Mouse (Mus musculus): ENCODE measurements around the gene Ccdc113. TPM values are rescaled to one million over a fixed set of nuclear protein-coding genes. Genes with fewer than 3 reads are reported as not detected.

Gene Ccdc113
- polyA plus RNA-seq, 1 experiment from 2014 or later, result not detected

DNA sequence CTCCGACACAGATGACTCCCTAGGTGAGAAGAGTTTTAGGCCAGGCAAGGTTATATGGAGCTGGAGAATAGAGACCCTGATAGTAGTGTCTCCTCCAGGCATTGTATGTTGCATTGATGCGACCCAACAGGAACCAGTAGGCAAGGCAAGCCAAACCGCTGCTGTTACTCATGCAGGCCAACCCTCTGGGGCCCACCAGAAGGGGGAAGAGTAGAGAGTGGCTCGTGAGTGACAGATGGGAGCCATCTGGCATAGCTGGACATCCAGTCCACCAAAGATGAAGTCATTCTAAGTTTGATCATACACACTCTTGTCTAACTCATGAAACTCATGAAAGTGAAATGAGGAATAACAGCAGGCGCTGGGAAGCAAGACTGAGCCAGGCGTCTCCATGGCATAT lies 32.9 kb downstream of the Ccdc113 start:
- 82% methylated on average over 6 of the region's 6 CpGs for WGBS
- H3K4me2 ChIP-seq (ENCODE audit: low read depth, low read length), result no peak overlapping the region
- ATAC-seq (replicated peaks; ENCODE audit: insufficient number of reproducible peaks, low FRiP score, low TSS enrichment, low read depth) (no peak), DNase-seq (ENCODE audit: low spot score) (no peak)
- no peaks in the 10 kb centered on the region for H3K4me1 ChIP-seq (ENCODE audit: control insufficient read depth, insufficient read depth, low read length)
- no peak overlapping the region for H3K4me3 ChIP-seq (ENCODE audit: low read depth, low read length)
- no peak overlapping the region for H3K9ac ChIP-seq (replicated peaks; ENCODE audit: low read length)
- H3K9me3 ChIP-seq (replicated peaks; ENCODE audit: control insufficient read depth, low read length), result no peaks in the 10 kb centered on the region
- H3K27ac ChIP-seq (replicated peaks; ENCODE audit: low read depth, low read length), result no peak overlapping the region
- no peaks in the 10 kb centered on the region for H3K27me3 ChIP-seq (ENCODE audit: control insufficient read depth, insufficient read depth, low read length)
- no peaks in the 10 kb centered on the region for H3K36me3 ChIP-seq (replicated peaks; ENCODE audit: control insufficient read depth, insufficient read depth, low read depth, low read length)

DNA sequence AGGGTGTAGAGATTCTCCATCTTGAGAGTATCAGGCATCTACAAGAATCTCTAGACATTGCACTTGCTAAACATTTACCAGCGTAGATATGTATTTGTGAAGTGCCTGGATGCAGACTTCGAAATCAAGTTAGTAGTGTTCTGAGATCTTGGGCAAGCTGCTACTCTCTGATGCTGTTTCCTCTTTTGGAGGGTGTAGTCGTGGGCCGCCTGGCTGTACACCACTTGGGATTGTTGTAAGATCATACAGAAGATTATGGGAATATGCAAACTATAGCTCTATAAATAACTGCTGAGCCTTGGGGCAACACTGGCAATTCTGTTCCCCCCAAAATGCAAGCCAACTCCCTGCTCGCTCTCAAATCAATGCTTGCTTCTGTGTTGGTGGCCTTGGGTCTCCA lies 39.3 kb downstream of the Ccdc113 start:
- Histone ChIP-seq H3K4me2 (ENCODE audit: low read depth, low read length) (no peak overlapping the region), H3K27ac (replicated peaks; ENCODE audit: low read depth, low read length) (no peak overlapping the region), H3K4me3 (ENCODE audit: low read depth, low read length) (no peak overlapping the region), H3K4me1 (ENCODE audit: control insufficient read depth, insufficient read depth, low read length) (no peaks in the 10 kb centered on the region), H3K27me3 (ENCODE audit: control insufficient read depth, insufficient read depth, low read length) (no peaks in the 10 kb centered on the region), H3K9me3 (replicated peaks; ENCODE audit: control insufficient read depth, low read length) (no peaks in the 10 kb centered on the region), H3K36me3 (replicated peaks; ENCODE audit: control insufficient read depth, insufficient read depth, low read depth, low read length) (no peaks in the 10 kb centered on the region), H3K9ac (replicated peaks; ENCODE audit: low read length) (no peak overlapping the region)
- 86% methylated on average over 5 of the region's 5 CpGs for WGBS
- DNase-seq (ENCODE audit: low spot score) (no peak), ATAC-seq (replicated peaks; ENCODE audit: insufficient number of reproducible peaks, low FRiP score, low TSS enrichment, low read depth) (no peak)

DNA sequence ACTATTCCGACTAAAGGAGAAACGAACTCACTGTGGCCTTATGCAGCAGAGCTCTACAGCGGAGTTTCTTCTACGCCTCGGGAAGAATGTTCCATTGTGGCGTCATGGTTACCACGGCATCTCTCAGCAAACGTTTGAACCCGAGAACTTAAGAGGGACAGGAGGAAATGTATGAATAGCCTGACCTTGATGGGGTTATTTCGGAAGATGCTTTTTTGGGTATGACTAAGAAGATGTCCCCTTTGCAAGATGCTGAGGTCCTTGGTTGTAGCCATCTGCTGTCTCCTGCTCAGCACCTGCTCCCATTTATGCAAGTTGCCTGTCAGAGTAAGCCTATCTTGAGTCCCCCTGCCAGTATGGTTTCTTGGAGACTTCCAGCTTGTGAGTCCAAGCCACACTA lies 42.4 kb downstream of the Ccdc113 start, which contains the start of gene Prss54:
Prss54 (minus strand) TSS at position 101 of the 400 bp plus-strand sequence.
- DNase-seq (ENCODE audit: low spot score), result no peak
- 88% methylated on average over 10 of the region's 10 CpGs for WGBS
- H3K36me3 ChIP-seq (replicated peaks; ENCODE audit: control insufficient read depth, insufficient read depth, low read depth, low read length), result no peaks in the 10 kb centered on the region
- no peaks in the 10 kb centered on the region for H3K9me3 ChIP-seq (replicated peaks; ENCODE audit: control insufficient read depth, low read length)
- H3K9ac ChIP-seq (replicated peaks; ENCODE audit: low read length), result no peak within 1 kb of the TSS
- no peak within 1 kb of the TSS for H3K27ac ChIP-seq (replicated peaks; ENCODE audit: low read depth, low read length)
- H3K4me1 ChIP-seq (ENCODE audit: control insufficient read depth, insufficient read depth, low read length), result no peaks in the 10 kb centered on the region
- ATAC-seq (replicated peaks; ENCODE audit: insufficient number of reproducible peaks, low FRiP score, low TSS enrichment, low read depth), result no peak
- no peaks in the 10 kb centered on the region for H3K27me3 ChIP-seq (ENCODE audit: control insufficient read depth, insufficient read depth, low read length)
- H3K4me3 ChIP-seq (ENCODE audit: low read depth, low read length), result no peak within 1 kb of the TSS
- H3K4me2 ChIP-seq (ENCODE audit: low read depth, low read length), result no peak within 1 kb of the TSS

- H3K27me3 ChIP-seq (ENCODE audit: control insufficient read depth, insufficient read depth, low read length), result no peaks in the 10 kb centered on the region
- WGBS, result 91% methylated on average over 1 of the region's 1 CpGs
- H3K9ac ChIP-seq (replicated peaks; ENCODE audit: low read length), result no peak overlapping the region
- H3K4me3 ChIP-seq (ENCODE audit: low read depth, low read length), result no peak overlapping the region
- no peaks in the 10 kb centered on the region for H3K4me1 ChIP-seq (ENCODE audit: control insufficient read depth, insufficient read depth, low read length)
- ATAC-seq (replicated peaks; ENCODE audit: insufficient number of reproducible peaks, low FRiP score, low TSS enrichment, low read depth), result no peak
- no peak overlapping the region for H3K27ac ChIP-seq (replicated peaks; ENCODE audit: low read depth, low read length)
- no peak for DNase-seq (ENCODE audit: low spot score)
- no peaks in the 10 kb centered on the region for H3K9me3 ChIP-seq (replicated peaks; ENCODE audit: control insufficient read depth, low read length)
- no peaks in the 10 kb centered on the region for H3K36me3 ChIP-seq (replicated peaks; ENCODE audit: control insufficient read depth, insufficient read depth, low read depth, low read length)
- no peak overlapping the region for H3K4me2 ChIP-seq (ENCODE audit: low read depth, low read length)
These were observed 53.5 kb downstream of the Ccdc113 start for GRCm38 (mm10) chr8:95587339-95587738.

DNA sequence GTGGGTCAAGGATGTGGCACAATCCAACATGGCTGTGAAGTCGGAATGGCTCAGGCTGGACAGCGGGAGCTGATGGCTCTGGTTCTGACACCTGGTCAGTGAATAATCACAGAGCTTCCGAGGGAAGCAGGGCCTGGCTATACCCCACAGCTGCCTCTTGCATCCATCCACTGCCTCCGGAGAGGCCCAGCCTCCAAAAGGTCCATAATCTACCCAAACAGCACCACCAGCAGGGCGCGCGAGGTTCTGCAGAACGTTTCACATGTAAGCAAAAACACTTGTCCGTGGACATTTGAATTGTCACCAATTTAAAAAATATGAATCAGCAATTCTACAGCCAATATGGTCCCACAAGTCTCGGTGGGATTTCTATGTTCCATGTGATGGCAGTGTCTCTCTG lies 55.4 kb downstream of the Ccdc113 start:
- no peak for ATAC-seq (replicated peaks; ENCODE audit: insufficient number of reproducible peaks, low FRiP score, low TSS enrichment, low read depth)
- Histone ChIP-seq H3K9ac (replicated peaks; ENCODE audit: low read length) (no peak overlapping the region), H3K36me3 (replicated peaks; ENCODE audit: control insufficient read depth, insufficient read depth, low read depth, low read length) (no peaks in the 10 kb centered on the region), H3K4me2 (ENCODE audit: low read depth, low read length) (no peak overlapping the region), H3K27me3 (ENCODE audit: control insufficient read depth, insufficient read depth, low read length) (no peaks in the 10 kb centered on the region), H3K27ac (replicated peaks; ENCODE audit: low read depth, low read length) (no peak overlapping the region), H3K4me3 (ENCODE audit: low read depth, low read length) (no peak overlapping the region), H3K4me1 (ENCODE audit: control insufficient read depth, insufficient read depth, low read length) (no peaks in the 10 kb centered on the region), H3K9me3 (replicated peaks; ENCODE audit: control insufficient read depth, low read length) (no peaks in the 10 kb centered on the region)
- DNase-seq (ENCODE audit: low spot score), result no peak
- 66% methylated on average over 10 of the region's 10 CpGs for WGBS

GRCm38 (mm10) chr8:95590539-95590938 lies 56.7 kb downstream of the Ccdc113 start:
- H3K27me3 ChIP-seq (ENCODE audit: control insufficient read depth, insufficient read depth, low read length), result no peaks in the 10 kb centered on the region
- H3K27ac ChIP-seq (replicated peaks; ENCODE audit: low read depth, low read length), result no peak overlapping the region
- H3K9ac ChIP-seq (replicated peaks; ENCODE audit: low read length), result no peak overlapping the region
- H3K4me3 ChIP-seq (ENCODE audit: low read depth, low read length), result no peak overlapping the region
- H3K4me1 ChIP-seq (ENCODE audit: control insufficient read depth, insufficient read depth, low read length), result no peaks in the 10 kb centered on the region
- no peaks in the 10 kb centered on the region for H3K36me3 ChIP-seq (replicated peaks; ENCODE audit: control insufficient read depth, insufficient read depth, low read depth, low read length)
- 88% methylated on average over 4 of the region's 4 CpGs for WGBS
- no peak overlapping the region for H3K4me2 ChIP-seq (ENCODE audit: low read depth, low read length)
- no peak for ATAC-seq (replicated peaks; ENCODE audit: insufficient number of reproducible peaks, low FRiP score, low TSS enrichment, low read depth)
- no peak for DNase-seq (ENCODE audit: low spot score)
- H3K9me3 ChIP-seq (replicated peaks; ENCODE audit: control insufficient read depth, low read length), result no peaks in the 10 kb centered on the region

GRCm38 (mm10) chr8:95592131-95592780 lies 58.4 kb downstream of the Ccdc113 start:
- Histone ChIP-seq H3K4me2 (ENCODE audit: low read depth, low read length) (no peak overlapping the region), H3K9me3 (replicated peaks; ENCODE audit: control insufficient read depth, low read length) (no peaks in the 10 kb centered on the region), H3K9ac (replicated peaks; ENCODE audit: low read length) (no peak overlapping the region), H3K4me1 (ENCODE audit: control insufficient read depth, insufficient read depth, low read length) (no peaks in the 10 kb centered on the region), H3K36me3 (replicated peaks; ENCODE audit: control insufficient read depth, insufficient read depth, low read depth, low read length) (no peaks in the 10 kb centered on the region), H3K4me3 (ENCODE audit: low read depth, low read length) (no peak overlapping the region), H3K27ac (replicated peaks; ENCODE audit: low read depth, low read length) (no peak overlapping the region), H3K27me3 (ENCODE audit: control insufficient read depth, insufficient read depth, low read length) (no peaks in the 10 kb centered on the region)
- ATAC-seq (replicated peaks; ENCODE audit: insufficient number of reproducible peaks, low FRiP score, low TSS enrichment, low read depth) (no peak), DNase-seq (ENCODE audit: low spot score) (no peak)
- WGBS, result 85% methylated on average over 12 of the region's 12 CpGs

DNA sequence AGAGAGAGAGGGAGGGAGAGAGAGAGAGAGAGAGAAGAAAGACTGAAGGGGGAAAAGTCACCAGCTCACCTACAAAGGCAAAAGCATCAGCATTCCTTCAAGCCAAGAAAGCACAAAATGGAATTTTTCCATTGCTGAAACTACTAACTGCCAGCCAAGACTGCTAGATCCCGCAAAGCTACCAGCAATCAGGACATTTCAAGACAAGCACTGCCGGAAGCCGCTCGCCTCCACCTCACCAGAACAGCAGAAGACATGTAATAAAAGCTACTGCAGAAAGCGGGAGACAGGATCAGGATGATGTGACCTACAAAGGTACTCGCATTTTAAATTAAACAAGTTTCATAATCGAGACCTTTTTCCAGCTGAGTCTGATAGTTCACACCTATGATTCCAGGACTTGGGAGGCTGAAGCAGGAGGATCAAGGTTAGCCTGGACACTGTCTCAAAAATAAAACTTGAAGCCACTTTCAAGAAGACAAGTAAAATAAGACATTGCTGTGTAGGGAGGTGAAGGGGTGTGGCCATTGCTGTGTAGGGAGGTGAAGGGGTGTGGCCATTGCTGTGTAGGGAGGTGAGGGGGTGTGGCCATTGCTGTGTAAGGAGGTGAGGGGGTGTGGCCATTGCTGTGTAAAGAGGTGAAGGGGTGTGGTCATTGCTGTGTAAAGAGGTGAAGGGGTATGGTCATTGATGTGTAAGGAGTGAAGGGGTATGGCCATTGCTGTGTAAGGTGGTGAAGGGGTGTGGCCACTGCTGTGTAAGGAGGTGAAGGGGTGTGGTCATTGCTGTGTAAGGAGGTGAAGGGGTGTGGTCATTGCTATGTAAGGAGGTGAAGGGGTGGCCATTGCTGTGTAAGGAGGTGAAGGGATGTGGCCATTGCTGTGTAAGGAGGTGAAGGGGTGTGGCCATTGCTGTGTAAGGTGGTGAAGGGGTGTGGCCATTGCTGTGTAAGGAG lies 59.8 kb downstream of the Ccdc113 start:
- Histone ChIP-seq H3K9ac (replicated peaks; ENCODE audit: low read length) (no peak overlapping the region), H3K4me3 (ENCODE audit: low read depth, low read length) (no peak overlapping the region), H3K27me3 (ENCODE audit: control insufficient read depth, insufficient read depth, low read length) (no peaks in the 10 kb centered on the region), H3K36me3 (replicated peaks; ENCODE audit: control insufficient read depth, insufficient read depth, low read depth, low read length) (no peaks in the 10 kb centered on the region), H3K9me3 (replicated peaks; ENCODE audit: control insufficient read depth, low read length) (no peaks in the 10 kb centered on the region), H3K4me1 (ENCODE audit: control insufficient read depth, insufficient read depth, low read length) (no peaks in the 10 kb centered on the region), H3K4me2 (ENCODE audit: low read depth, low read length) (no peak overlapping the region), H3K27ac (replicated peaks; ENCODE audit: low read depth, low read length) (no peak overlapping the region)
- DNase-seq (ENCODE audit: low spot score), result no peak
- WGBS, result 91% methylated on average over 7 of the region's 7 CpGs
- ATAC-seq (replicated peaks; ENCODE audit: insufficient number of reproducible peaks, low FRiP score, low TSS enrichment, low read depth), result no peak
